Mouse (Mus musculus): ENCODE measurements around the gene Ogdh. TPM values are rescaled to one million over a fixed set of nuclear protein-coding genes. Genes with fewer than 3 reads are reported as not detected.

Gene Ogdh
- total RNA-seq, 2 experiments from 2014 or later: 515 to 618 TPM

GRCm38 (mm10) chr11:6294632-6295031 lies 3.2 kb downstream of the Ogdh start:
- DNase-seq: no peak

- no peak for DNase-seq
Observed at GRCm38 (mm10) chr11:6296077-6296476, 4.6 kb downstream of the Ogdh start.

GRCm38 (mm10) chr11:6299435-6299834 lies 8.0 kb downstream of the Ogdh start:
- DNase-seq: no peak

DNA sequence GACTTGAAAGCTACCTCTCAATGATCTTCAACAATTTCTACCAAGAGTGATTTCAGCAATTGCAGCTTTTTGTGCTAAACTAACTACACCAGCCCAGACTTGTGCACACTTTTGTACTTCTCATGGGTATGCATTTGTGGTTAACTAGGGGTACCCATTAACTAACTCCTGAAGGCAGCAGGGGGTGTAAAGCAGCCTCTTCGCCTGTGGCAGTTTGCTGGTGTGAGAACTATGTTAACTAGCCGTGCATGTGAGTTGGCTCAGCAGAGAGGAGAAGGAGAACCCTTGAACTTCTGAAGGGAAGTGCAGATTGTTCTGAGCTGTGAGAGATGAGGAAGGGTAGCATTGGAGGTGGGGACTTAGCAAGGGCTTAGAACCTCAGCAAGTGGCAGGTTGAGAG lies 11.4 kb downstream of the Ogdh start:
- no peak for DNase-seq

DNA sequence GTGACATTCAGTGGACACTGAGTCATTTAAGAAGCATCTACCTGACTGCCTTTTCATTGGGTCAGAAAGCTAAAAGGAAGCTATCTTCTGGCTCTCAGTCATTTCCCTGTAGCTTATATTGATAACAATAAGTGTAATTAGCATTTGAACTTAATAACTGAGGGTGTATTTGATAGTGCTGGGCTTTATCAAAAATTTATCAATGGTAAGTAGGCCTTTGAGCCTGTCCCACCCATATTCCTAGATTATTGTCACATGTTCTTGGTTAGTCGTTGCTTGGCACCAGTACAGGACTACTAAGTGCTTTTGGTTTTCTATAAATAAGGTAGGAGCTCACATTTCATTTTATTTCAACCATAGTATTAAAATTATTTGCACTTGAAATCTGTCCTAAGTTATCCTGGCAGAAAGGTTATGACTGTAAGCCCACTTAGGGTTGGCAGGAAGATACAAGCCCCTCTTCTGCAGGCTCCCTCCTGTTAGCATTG lies 14.6 kb downstream of the Ogdh start:
- no peak for DNase-seq

GRCm38 (mm10) chr11:6308181-6308580 lies 16.7 kb downstream of the Ogdh start:
- no peak for DNase-seq

GRCm38 (mm10) chr11:6313874-6314406 lies 22.5 kb downstream of the Ogdh start:
- DNase-seq: peak; percentile 19 to 27

- DNase-seq: no peak
Observed at GRCm38 (mm10) chr11:6316821-6317220, 25.4 kb downstream of the Ogdh start.

GRCm38 (mm10) chr11:6318559-6318958 lies 27.1 kb downstream of the Ogdh start:
- DNase-seq: no peak

DNA sequence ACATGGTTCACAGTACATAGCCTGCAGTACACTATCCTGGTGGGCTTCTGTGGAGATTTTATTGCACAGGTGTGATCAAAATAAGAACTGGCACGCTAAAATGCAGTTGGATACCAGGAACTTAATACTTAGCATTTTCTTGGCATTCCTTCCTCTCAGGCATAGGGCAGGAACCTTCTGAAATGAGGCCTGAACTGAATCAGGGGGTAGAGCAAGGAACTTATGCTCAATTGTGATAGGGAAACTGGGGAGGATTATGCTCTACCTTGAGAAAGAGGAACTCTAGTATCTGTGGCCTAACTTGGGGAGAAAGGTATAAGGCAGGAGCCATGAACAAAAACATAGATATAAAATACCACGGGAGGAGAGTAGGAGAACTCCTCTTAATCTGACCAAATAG lies 27.9 kb downstream of the Ogdh start:
- no peak for DNase-seq

DNA sequence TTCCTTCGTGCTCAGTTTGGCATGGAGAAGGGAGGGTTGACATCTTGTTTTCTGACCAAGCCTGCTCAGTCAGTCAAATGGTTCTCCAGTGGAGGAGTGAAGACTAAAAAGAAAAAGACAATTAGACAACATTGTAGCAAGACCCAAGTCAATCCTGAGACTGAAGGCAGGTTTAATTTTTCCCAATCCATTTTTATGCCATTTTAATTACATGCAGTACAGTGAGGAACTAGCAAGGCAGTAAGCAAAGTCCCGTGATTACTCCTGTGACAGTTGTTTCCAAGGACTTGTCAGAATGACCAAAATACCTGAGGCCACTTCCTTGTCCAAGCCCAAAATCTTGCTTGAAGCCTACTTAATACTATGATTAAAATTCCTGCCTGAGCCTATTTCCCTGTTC lies 30.7 kb downstream of the Ogdh start:
- no peak for DNase-seq

- no peak for DNase-seq
Observed at GRCm38 (mm10) chr11:6323348-6323747, 31.9 kb downstream of the Ogdh start.

DNA sequence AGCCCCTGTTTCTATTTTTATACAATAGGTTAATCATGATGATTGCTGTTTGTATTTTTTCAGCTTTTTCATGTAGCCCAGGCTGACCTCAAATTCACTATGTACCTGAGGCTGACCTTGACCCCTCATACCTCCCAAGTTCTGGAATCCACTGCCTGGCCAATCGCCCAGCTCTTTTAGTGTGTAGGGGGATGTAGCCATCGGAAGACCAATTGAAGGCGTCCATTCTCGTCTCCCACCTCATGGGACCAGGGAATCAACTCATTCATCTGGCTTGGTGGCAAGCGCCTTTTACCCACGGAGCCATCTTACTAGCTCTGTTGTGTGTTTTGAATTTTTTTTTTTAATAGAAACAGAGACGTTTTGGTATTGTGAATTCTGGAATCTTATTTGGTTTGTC lies 39.8 kb downstream of the Ogdh start:
- no peak for DNase-seq

- no peak for DNase-seq
Observed at GRCm38 (mm10) chr11:6332606-6333005, 41.2 kb downstream of the Ogdh start.

DNA sequence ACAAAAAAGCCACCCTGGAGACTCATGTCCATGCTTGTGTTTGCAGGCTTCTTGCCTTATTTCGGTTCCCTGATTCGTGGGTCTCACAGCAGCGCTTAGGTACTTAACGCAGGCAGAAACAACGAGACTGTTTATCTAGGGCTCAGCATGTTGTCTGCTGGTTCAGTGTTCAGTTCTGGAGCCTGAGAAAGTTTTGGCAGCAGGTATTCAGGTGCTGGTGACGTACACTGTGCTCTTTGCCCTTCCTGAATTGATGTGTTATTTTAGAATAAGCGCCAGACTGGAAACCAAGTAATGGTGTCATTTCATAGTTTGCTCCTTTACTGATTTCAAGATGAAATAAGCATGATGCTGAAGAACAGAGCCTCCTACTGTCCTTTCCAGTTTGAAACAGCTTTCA lies 42.0 kb downstream of the Ogdh start:
- no peak for DNase-seq

DNA sequence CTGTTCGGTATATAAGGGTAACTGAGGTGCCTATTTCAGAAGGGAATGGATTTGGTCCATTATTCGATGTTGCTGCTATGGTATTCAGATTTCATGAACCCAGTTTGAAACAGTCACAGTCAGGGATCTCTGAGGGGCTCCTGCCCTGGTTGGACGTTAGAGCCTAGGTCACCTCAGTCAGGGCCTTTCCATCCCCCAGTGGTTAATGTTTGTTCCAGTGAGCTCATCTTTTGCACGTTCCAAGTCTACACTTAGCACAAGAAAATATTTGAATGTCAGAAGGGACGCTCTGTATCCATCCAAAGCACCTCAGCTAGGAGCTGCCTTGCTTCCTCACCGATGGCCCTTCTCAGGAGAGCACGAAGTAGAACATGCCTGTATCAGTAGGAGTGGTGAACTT lies 43.9 kb downstream of the Ogdh start:
- no peak for DNase-seq

GRCm38 (mm10) chr11:6336689-6337088 lies 45.3 kb downstream of the Ogdh start:
- no peak for DNase-seq

DNA sequence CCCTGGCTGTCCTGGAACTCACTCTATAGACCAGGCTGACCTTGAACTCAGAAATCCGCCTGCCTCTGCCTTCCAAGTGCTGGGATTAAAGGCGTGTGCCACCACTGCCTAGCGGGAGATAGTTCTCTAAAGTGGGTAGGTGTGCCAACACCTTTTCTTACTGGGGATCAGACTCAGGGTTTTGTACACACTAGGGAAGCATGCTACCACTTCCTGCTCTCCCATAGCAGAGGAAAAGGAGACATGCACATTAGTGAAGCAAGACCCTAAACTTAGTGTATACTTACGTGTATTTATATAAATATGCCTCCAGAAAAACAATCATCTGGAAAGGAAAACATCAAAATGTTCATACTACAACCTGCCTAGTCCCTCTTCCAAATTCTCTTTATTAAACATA lies 54.5 kb downstream of the Ogdh start:
- DNase-seq: no peak

DNA sequence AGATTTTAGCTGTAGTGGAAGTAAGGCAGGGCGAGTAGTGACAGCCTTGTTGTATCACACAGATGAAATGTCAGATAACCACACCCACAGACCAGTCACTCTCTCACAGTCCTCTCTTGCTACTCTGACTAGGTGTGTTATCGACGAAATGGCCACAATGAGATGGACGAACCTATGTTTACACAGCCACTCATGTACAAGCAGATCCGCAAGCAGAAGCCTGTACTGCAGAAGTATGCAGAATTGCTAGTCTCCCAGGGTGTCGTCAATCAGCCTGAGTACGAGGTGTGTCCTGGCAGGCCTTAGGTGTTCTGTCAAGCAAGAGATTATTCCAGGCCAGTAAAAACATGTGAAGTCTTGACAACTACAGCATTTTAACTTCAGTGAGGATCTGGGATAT lies 55.5 kb downstream of the Ogdh start:
- DNase-seq: no peak

- DNase-seq: peak; percentile 19 to 21
Observed at GRCm38 (mm10) chr11:6348681-6349200, 57.3 kb downstream of the Ogdh start.

DNA sequence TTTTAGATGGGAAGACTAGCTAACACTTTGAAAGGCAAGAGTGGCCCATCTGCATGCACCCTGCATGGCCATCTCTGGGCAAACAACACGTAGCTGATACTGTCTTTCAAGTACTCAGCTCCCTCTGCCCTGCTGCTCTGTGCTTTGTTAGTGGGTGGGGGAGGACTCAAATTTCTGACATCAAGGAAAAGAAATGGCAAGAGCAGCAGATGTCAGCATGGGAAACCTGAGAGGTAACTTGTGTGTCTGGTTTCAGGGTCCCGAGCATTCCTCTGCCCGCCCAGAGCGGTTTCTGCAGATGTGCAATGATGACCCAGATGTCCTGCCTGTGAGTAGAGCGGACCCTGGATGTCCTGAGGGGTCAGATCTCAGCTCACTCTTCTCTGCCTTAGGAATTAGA lies 58.2 kb downstream of the Ogdh start:
- DNase-seq: no peak

GRCm38 (mm10) chr11:6355106-6355505 lies 63.7 kb downstream of the Ogdh start:
- DNase-seq: peak; percentile 30

- no peak for DNase-seq
Observed at GRCm38 (mm10) chr11:6364581-6365275, 73.3 kb downstream of the Ogdh start.

- DNase-seq: peak; percentile 77 to 87
Observed at GRCm38 (mm10) chr11:6365885-6366284, 74.5 kb downstream of the Ogdh start.
